Mouse (Mus musculus) myocyte (in vitro differentiated cells): ENCODE measurements around the gene Pisd.

Source experiments
- E2F4 ChIP-seq: IDR thresholded peaks from one replicate; pipeline ENCODE4 v1.6.1; 2011; ENCODE audit warnings: mild to moderate bottlenecking, control low read depth, moderate library complexity; ENCODE audit not compliant: insufficient read depth
- MYOD1 ChIP-seq, 3 experiments: IDR thresholded peaks; one replicate each; pipeline ENCODE4 v1.6.1; 2011; ENCODE audit warnings: control low read depth in 2 of 3, low read depth in 2 of 3, mild to moderate bottlenecking in 2 of 3, moderate library complexity in 1 of 3; ENCODE audit not compliant: insufficient read length in 2 of 3, control insufficient read depth in 1 of 3
- POLR2A ChIP-seq: IDR thresholded peaks from one replicate; pipeline ENCODE4 v1.6.1; 2011; ENCODE audit warnings: low read depth, mild to moderate bottlenecking, control low read depth, moderate library complexity; ENCODE audit not compliant: insufficient read length
- TCF12 ChIP-seq: IDR thresholded peaks from one replicate; pipeline ENCODE4 v1.6.1; 2011; ENCODE audit warnings: mild to moderate bottlenecking, control low read depth; ENCODE audit not compliant: poor library complexity, insufficient read depth, severe bottlenecking
- TCF3 ChIP-seq: IDR thresholded peaks from one replicate; pipeline ENCODE4 v1.6.1; 2011; ENCODE audit warnings: low read depth, control low read depth; ENCODE audit not compliant: insufficient read length
- USF1 ChIP-seq: IDR thresholded peaks from one replicate; pipeline ENCODE4 v1.6.1; 2011; ENCODE audit warnings: low read depth, mild to moderate bottlenecking, control low read depth, moderate library complexity

DNA sequence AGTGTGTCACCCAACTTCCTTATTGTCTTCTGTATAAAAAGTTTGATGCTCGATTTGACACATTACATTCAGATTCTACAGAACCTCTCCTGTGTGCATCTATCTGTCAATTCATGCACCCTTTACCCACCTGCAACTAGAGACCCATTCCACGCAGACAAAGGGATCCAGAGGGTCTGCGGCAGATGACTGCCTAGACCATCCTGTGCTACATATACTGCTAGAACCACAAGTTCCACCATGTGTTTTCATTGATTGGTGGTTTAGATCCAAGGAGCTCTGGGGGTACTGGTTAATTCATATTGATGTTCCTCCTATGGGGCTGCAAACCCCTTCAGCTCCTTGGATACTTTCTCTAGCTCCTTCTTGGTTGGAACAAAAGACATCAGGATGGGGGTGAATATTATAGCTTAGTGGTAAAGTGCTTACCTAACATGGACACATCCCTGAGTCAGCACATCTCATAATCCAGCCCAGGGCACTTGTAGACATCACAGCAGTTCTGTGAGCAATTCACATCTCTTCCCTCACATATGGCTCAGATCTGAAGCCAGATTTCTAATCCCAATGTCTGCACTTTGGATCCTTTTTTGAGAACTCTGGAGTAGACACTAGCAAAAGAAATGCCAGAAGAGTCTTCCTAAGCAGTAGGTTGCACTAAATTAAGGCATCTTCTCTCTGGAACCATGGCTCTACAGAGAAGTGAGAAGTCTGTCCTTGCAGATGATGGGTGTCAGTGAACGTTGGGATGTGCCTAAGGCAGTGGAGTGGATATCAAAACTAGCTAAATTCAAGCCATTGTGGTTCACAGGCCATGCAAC is 73.0 kb downstream of the Pisd start:
- TF ChIP-seq TCF12, result no peak
- no peak for TF ChIP-seq TCF3
- TF ChIP-seq POLR2A, result no peak
- TF ChIP-seq MYOD1 (IDR thresholded peaks at IDR 0.05; ENCODE audit: control insufficient read depth in 1 of 3, insufficient read length in 2 of 3, low read depth in 2 of 3), result no peak
- no peak for TF ChIP-seq E2F4
- TF ChIP-seq USF1, result no peak
